Mouse (Mus musculus): Measurements from ENCODE around the gene Setd5.

GRCm38 (mm10) chr6:113109956-113110355 is 32.8 kb downstream of the Setd5 start:
- TF ChIP-seq POLR2A (IDR thresholded peaks at IDR 0.05; ENCODE audit: low read depth, low read length) (no peak), CTCF (IDR thresholded peaks at IDR 0.05; ENCODE audit: extremely low read depth, insufficient read depth, insufficient read length, insufficient replicate concordance) (no peak)
